Mouse (Mus musculus): ENCODE results near the gene Mcrip2. TPM values are rescaled to one million over a fixed set of nuclear protein-coding genes. Genes with fewer than 3 reads are reported as not detected.

Mcrip2 gene
- polyA plus RNA-seq, 1 experiment, result 84.8 TPM

GRCm38 (mm10) chr17:25843636-25844395 lies 24.7 kb downstream of the Mcrip2 start:
- peaks cover 14% of the 10 kb centered on the region for H3K4me1 ChIP-seq (ENCODE audit: control insufficient read depth, insufficient read depth, insufficient read length, low read length)
- peak overlapping the region; percentile 52 for H3K27ac ChIP-seq (ENCODE audit: insufficient read depth, low read depth, low read length)
- under 1% methylated on average over 38 of the region's 38 CpGs for WGBS
- peaks cover 30% of the 10 kb centered on the region for H3K36me3 ChIP-seq (ENCODE audit: control insufficient read depth, insufficient read depth, low read length)
- no peaks in the 10 kb centered on the region for H3K27me3 ChIP-seq (ENCODE audit: control insufficient read depth, insufficient read depth, low read length)
- TF ChIP-seq POLR2A (IDR thresholded peaks at IDR 0.05; ENCODE audit: low read depth, low read length) (no peak), CTCF (IDR thresholded peaks at IDR 0.05; ENCODE audit: extremely low read depth, insufficient read length, insufficient replicate concordance, low read depth, low read length) (no peak)
- H3K4me3 ChIP-seq (ENCODE audit: low read depth, low read length), result peak overlapping the region; percentile 92

GRCm38 (mm10) chr17:25843122-25843521 lies 25.4 kb downstream of the Mcrip2 start:
- Histone ChIP-seq H3K27ac (ENCODE audit: insufficient read depth, low read depth, low read length) (no peak overlapping the region; the same call in 1 of the 2 replicates), H3K4me3 (ENCODE audit: low read depth, low read length) (peak overlapping the region; percentile 92; the same call in 1 of the 2 replicates), H3K4me1 (ENCODE audit: control insufficient read depth, insufficient read depth, insufficient read length, low read length) (peaks cover 14% of the 10 kb centered on the region), H3K36me3 (ENCODE audit: control insufficient read depth, insufficient read depth, low read length) (peaks cover 35% of the 10 kb centered on the region), H3K27me3 (ENCODE audit: control insufficient read depth, insufficient read depth, low read length) (no peaks in the 10 kb centered on the region)
- WGBS, result 68% methylated on average over 4 of the region's 4 CpGs
- TF ChIP-seq POLR2A (IDR thresholded peaks at IDR 0.05; ENCODE audit: low read depth, low read length) (no peak), CTCF (IDR thresholded peaks at IDR 0.05; ENCODE audit: extremely low read depth, insufficient read length, insufficient replicate concordance, low read depth, low read length) (no peak)

- Histone ChIP-seq H3K4me3 (ENCODE audit: low read depth, low read length) (no peak overlapping the region), H3K36me3 (ENCODE audit: control insufficient read depth, insufficient read depth, low read length) (peaks cover 35% of the 10 kb centered on the region), H3K4me1 (ENCODE audit: control insufficient read depth, insufficient read depth, insufficient read length, low read length) (peaks cover 14% of the 10 kb centered on the region), H3K27me3 (ENCODE audit: control insufficient read depth, insufficient read depth, low read length) (no peaks in the 10 kb centered on the region), H3K27ac (ENCODE audit: insufficient read depth, low read depth, low read length) (no peak overlapping the region)
- WGBS, result 92% methylated on average over 3 of the region's 3 CpGs
- no peak for TF ChIP-seq POLR2A (IDR thresholded peaks at IDR 0.05; ENCODE audit: low read depth, low read length)
- TF ChIP-seq CTCF (IDR thresholded peaks at IDR 0.05; ENCODE audit: extremely low read depth, insufficient read length, insufficient replicate concordance, low read depth, low read length), result no peak
Measured at GRCm38 (mm10) chr17:25842509-25842908, 26.1 kb downstream of the Mcrip2 start.

GRCm38 (mm10) chr17:25841117-25841880 lies 27.3 kb downstream of the Mcrip2 start, which contains the start of gene Gm20683:
Gene Gm20683 (minus strand): TSS chr17:25841763.
- H3K4me1 ChIP-seq (ENCODE audit: control insufficient read depth, insufficient read depth, insufficient read length, low read length), result peaks cover 23% of the 10 kb centered on the region
- no peak within 1 kb of the TSS for H3K27ac ChIP-seq (ENCODE audit: insufficient read depth, low read depth, low read length)
- peaks cover 35% of the 10 kb centered on the region for H3K36me3 ChIP-seq (ENCODE audit: control insufficient read depth, insufficient read depth, low read length)
- no peaks in the 10 kb centered on the region for H3K27me3 ChIP-seq (ENCODE audit: control insufficient read depth, insufficient read depth, low read length)
- WGBS, result 94% methylated on average over 22 of the region's 22 CpGs
- TF ChIP-seq CTCF (IDR thresholded peaks at IDR 0.05; ENCODE audit: extremely low read depth, insufficient read length, insufficient replicate concordance, low read depth, low read length), result no peak
- TF ChIP-seq POLR2A (IDR thresholded peaks at IDR 0.05; ENCODE audit: low read depth, low read length), result no peak
- H3K4me3 ChIP-seq (ENCODE audit: low read depth, low read length), result no peak within 1 kb of the TSS

- TF ChIP-seq CTCF (IDR thresholded peaks at IDR 0.05; ENCODE audit: extremely low read depth, insufficient read length, insufficient replicate concordance, low read depth, low read length) (no peak), POLR2A (IDR thresholded peaks at IDR 0.05; ENCODE audit: low read depth, low read length) (no peak)
- Histone ChIP-seq H3K27ac (ENCODE audit: insufficient read depth, low read depth, low read length) (no peak overlapping the region), H3K4me3 (ENCODE audit: low read depth, low read length) (no peak overlapping the region), H3K4me1 (ENCODE audit: control insufficient read depth, insufficient read depth, insufficient read length, low read length) (peaks cover 30% of the 10 kb centered on the region), H3K27me3 (ENCODE audit: control insufficient read depth, insufficient read depth, low read length) (no peaks in the 10 kb centered on the region), H3K36me3 (ENCODE audit: control insufficient read depth, insufficient read depth, low read length) (peaks cover 35% of the 10 kb centered on the region)
- 94% methylated on average over 6 of the region's 6 CpGs for WGBS
Measured at GRCm38 (mm10) chr17:25840519-25840918, 28.0 kb downstream of the Mcrip2 start.

- peaks cover 35% of the 10 kb centered on the region for H3K36me3 ChIP-seq (ENCODE audit: control insufficient read depth, insufficient read depth, low read length)
- TF ChIP-seq POLR2A (IDR thresholded peaks at IDR 0.05; ENCODE audit: low read depth, low read length) (no peak), CTCF (IDR thresholded peaks at IDR 0.05; ENCODE audit: extremely low read depth, insufficient read length, insufficient replicate concordance, low read depth, low read length) (no peak)
- 53% methylated on average over 14 of the region's 14 CpGs for WGBS
- H3K4me3 ChIP-seq (ENCODE audit: low read depth, low read length), result 0 out of 2 replicates have a peak overlapping the region, but pooled peaks have one; percentile 11
- peaks cover 38% of the 10 kb centered on the region for H3K4me1 ChIP-seq (ENCODE audit: control insufficient read depth, insufficient read depth, insufficient read length, low read length)
- H3K27ac ChIP-seq (ENCODE audit: insufficient read depth, low read depth, low read length), result peak overlapping the region; percentile 60; the same call in 1 of the 2 replicates
- no peaks in the 10 kb centered on the region for H3K27me3 ChIP-seq (ENCODE audit: control insufficient read depth, insufficient read depth, low read length)
Measured at GRCm38 (mm10) chr17:25839455-25840235, 28.9 kb downstream of the Mcrip2 start.

Data from small intestine, adult 2 months (tissue).